Mouse (Mus musculus): ENCODE results near the gene Lrrc36.

Lrrc36 gene

GRCm38 (mm10) chr8:105466700-105467291 lies 53.4 kb downstream of the Lrrc36 start:
- no peak for DNase-seq (ENCODE audit: low spot score)

GRCm38 (mm10) chr8:105467396-105467985 lies 54.1 kb downstream of the Lrrc36 start:
- DNase-seq (ENCODE audit: low spot score), result no peak

- DNase-seq (ENCODE audit: low spot score), result no peak
These were observed 54.8 kb downstream of the Lrrc36 start for GRCm38 (mm10) chr8:105468002-105468720.

- DNase-seq (ENCODE audit: low spot score), result peak; percentile 76
These were observed 55.8 kb downstream of the Lrrc36 start for GRCm38 (mm10) chr8:105469041-105469695.

- no peak for DNase-seq (ENCODE audit: low spot score)
These were observed 56.4 kb downstream of the Lrrc36 start for GRCm38 (mm10) chr8:105469816-105470215.

GRCm38 (mm10) chr8:105470262-105470661 lies 56.9 kb downstream of the Lrrc36 start:
- no peak for DNase-seq (ENCODE audit: low spot score)

- no peak for DNase-seq (ENCODE audit: low spot score)
These were observed 57.4 kb downstream of the Lrrc36 start for GRCm38 (mm10) chr8:105470681-105471313.

- peak; percentile 98 for DNase-seq (ENCODE audit: low spot score)
These were observed 58.1 kb downstream of the Lrrc36 start, which contains the start of gene Tppp3 for GRCm38 (mm10) chr8:105471314-105472015. Tppp3 (minus strand) TSS chr8:105471526.

- DNase-seq (ENCODE audit: low spot score), result no peak
These were observed 59.1 kb downstream of the Lrrc36 start for GRCm38 (mm10) chr8:105472414-105472932.

- DNase-seq (ENCODE audit: low spot score), result no peak
These were observed 59.6 kb downstream of the Lrrc36 start for GRCm38 (mm10) chr8:105472983-105473382.

GRCm38 (mm10) chr8:105473816-105474606 lies 60.6 kb downstream of the Lrrc36 start:
- peak; percentile 84 for DNase-seq (ENCODE audit: low spot score)

GRCm38 (mm10) chr8:105474680-105475079 lies 61.3 kb downstream of the Lrrc36 start:
- no peak for DNase-seq (ENCODE audit: low spot score)

GRCm38 (mm10) chr8:105475254-105475653 lies 61.9 kb downstream of the Lrrc36 start:
- DNase-seq (ENCODE audit: low spot score), result no peak

- DNase-seq (ENCODE audit: low spot score), result no peak
These were observed 62.4 kb downstream of the Lrrc36 start for GRCm38 (mm10) chr8:105475742-105476141.

- DNase-seq (ENCODE audit: low spot score), result no peak
These were observed 62.8 kb downstream of the Lrrc36 start for GRCm38 (mm10) chr8:105476161-105476560.

GRCm38 (mm10) chr8:105476628-105477413 lies 63.5 kb downstream of the Lrrc36 start:
- peak; percentile 88 for DNase-seq (ENCODE audit: low spot score)

GRCm38 (mm10) chr8:105477792-105478191 lies 64.4 kb downstream of the Lrrc36 start:
- DNase-seq (ENCODE audit: low spot score), result no peak

- DNase-seq (ENCODE audit: low spot score), result peak; percentile 45
These were observed 67.6 kb downstream of the Lrrc36 start for GRCm38 (mm10) chr8:105481013-105481412.

- peak; percentile 64 for DNase-seq (ENCODE audit: low spot score)
These were observed 68.1 kb downstream of the Lrrc36 start for GRCm38 (mm10) chr8:105481453-105481852.

- DNase-seq (ENCODE audit: low spot score), result no peak
These were observed 68.8 kb downstream of the Lrrc36 start for GRCm38 (mm10) chr8:105482123-105482522.

Measured in embryo, embryonic 10 days (tissue).